Mouse (Mus musculus) effector memory CD4-positive, alpha-beta T cell, adult 5 months (primary cell): ENCODE data around the gene Gm4846. TPM values are rescaled to one million over a fixed set of nuclear protein-coding genes. Genes with fewer than 3 reads are reported as not detected.

Experiments used
- polyA plus RNA-seq: library from polyadenylated mRNA; unstranded; fragments of 100-300 nt; shearing (Covaris generic); gene quantifications from one replicate; pipeline ENCODE4 v1.2.1, GENCODE M21; 2017

The Gm4846 gene
- polyA plus RNA-seq: not detected

GRCm38 (mm10) chr1:166497488-166497887, at the start of gene Gm4846:
TSS of gene Gm4846 (minus strand) at chr1:166497588.

Other genes starting within 250 kb of the Gm4846 start
- not detected for gene Ildr2, start 243.4 kb downstream of the Gm4846 start, polyA plus RNA-seq
- 41.8 TPM for gene Tada1, start 118.5 kb downstream of the Gm4846 start, polyA plus RNA-seq
- gene Pogk, start 87.7 kb downstream of the Gm4846 start, polyA plus RNA-seq: 22.7 TPM
- not detected for gene Gm4847, start 150.1 kb upstream of the Gm4846 start, polyA plus RNA-seq
- gene Fmo9, start 184.3 kb upstream of the Gm4846 start, polyA plus RNA-seq: not detected